Mouse (Mus musculus): ENCODE data around the gene Grb14.

DNA sequence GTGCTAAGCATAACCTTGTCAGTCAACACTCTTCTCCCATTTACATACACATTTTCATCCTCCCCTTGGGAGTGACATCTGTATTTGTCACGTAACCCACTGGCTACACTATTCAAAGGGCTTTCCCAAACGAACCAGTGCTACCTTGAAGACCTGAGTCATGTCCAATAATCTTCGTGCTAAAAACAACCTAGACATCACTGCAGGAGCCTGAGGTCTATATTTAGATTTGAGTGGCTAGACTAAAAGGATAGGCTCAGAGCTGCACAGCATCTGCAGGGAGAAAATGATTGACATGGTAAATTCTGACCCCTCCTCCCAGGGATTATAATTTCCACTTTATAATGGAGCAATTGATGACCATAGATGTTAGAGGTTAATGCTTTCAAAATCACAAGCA, 37.0 kb downstream of the Grb14 start:
- TF ChIP-seq ZC3H11A (IDR thresholded peaks at IDR 0.05; ENCODE audit: low read depth, low read length) (no peak), POLR2AphosphoS5 (IDR thresholded peaks at IDR 0.05; ENCODE audit: borderline replicate concordance, low read depth, low read length) (no peak), CHD2 (IDR thresholded peaks at IDR 0.05; ENCODE audit: low read length) (no peak), HCFC1 (IDR thresholded peaks at IDR 0.05; ENCODE audit: low read depth, low read length) (no peak), POLR2A (IDR thresholded peaks at IDR 0.05; ENCODE audit: control insufficient read depth in 1 of 2, insufficient read depth in 1 of 2, low read depth in 1 of 2, low read length in 2 of 2, poor library complexity in 1 of 2) (no peak)

All from MEL (cell line).